Mouse (Mus musculus) heart, embryonic 12.5 days (tissue): Measurements from ENCODE around the gene Msrb3. TPM values are rescaled to one million over a fixed set of nuclear protein-coding genes. Genes with fewer than 3 reads are reported as not detected.
"Not testable (repeated sequence)": the region's sequence is repeated elsewhere in the genome, so short reads cannot be mapped to it uniquely, and the experiment has no call there.

ENCODE experiments used
- ATAC-seq: fragments of 200-750 bp; cut with Nextera tagmentation; 2 replicates; pipeline ENCODE4 v1.8.0; 2017; ENCODE audit warnings: moderate TSS enrichment, moderate library complexity; ENCODE audit not compliant: insufficient number of reproducible peaks, low FRiP score
- H3K27ac ChIP-seq: fragments of 300-500 bp; sonication (generic); 2 replicates; pipeline ENCODE4 v1.5.1; 2016; ENCODE audit warnings: mild to moderate bottlenecking, moderate library complexity; ENCODE audit not compliant: poor library complexity, severe bottlenecking
- H3K27me3 ChIP-seq: fragments of 300-500 bp; sonication (generic); replicated peaks from 2 replicates; pipeline ENCODE4 v1.6.1; 2016; ENCODE audit warnings: mild to moderate bottlenecking, moderate library complexity
- H3K36me3 ChIP-seq: fragments of 300-500 bp; sonication (generic); 2 replicates; pipeline ENCODE4 v1.6.1; 2016; ENCODE audit warnings: mild to moderate bottlenecking, moderate library complexity
- H3K4me1 ChIP-seq: fragments of 300-500 bp; sonication (generic); replicated peaks from 2 replicates; pipeline ENCODE4 v1.6.1; 2016; ENCODE audit warnings: mild to moderate bottlenecking
- H3K4me2 ChIP-seq: fragments of 300-500 bp; sonication (generic); 2 replicates; pipeline ENCODE4 v1.6.1; 2016; ENCODE audit warnings: mild to moderate bottlenecking, moderate library complexity
- H3K4me3 ChIP-seq: fragments of 300-500 bp; sonication (generic); 2 replicates; pipeline ENCODE4 v1.5.1; 2016; ENCODE audit warnings: mild to moderate bottlenecking
- H3K9ac ChIP-seq: fragments of 300-500 bp; sonication (generic); 2 replicates; pipeline ENCODE4 v1.6.1; 2016; ENCODE audit warnings: mild to moderate bottlenecking, moderate library complexity
- H3K9me3 ChIP-seq: fragments of 300-500 bp; sonication (generic); replicated peaks from 2 replicates; pipeline ENCODE4 v1.6.1; 2016; ENCODE audit warnings: mild to moderate bottlenecking, moderate library complexity
- WGBS: fragments of 180-500 bp; shearing (Covaris S2); methylation state at CpG from one replicate; pipeline ENCODE4 v1.1.7; 2016; 5-methylcytosine and 5-hydroxymethylcytosine counted together
- polyA plus RNA-seq: library from polyadenylated mRNA; unstranded; fragments of >200 nt; fragmentation: Nextera tagmentation; extraction: Ambion mirVana; gene quantifications from 2 replicates; pipeline ENCODE4 v1.2.1, GENCODE M21; 2016

The Msrb3 gene
- polyA plus RNA-seq, 1 experiment from 2014 or later: 24.1 TPM

DNA sequence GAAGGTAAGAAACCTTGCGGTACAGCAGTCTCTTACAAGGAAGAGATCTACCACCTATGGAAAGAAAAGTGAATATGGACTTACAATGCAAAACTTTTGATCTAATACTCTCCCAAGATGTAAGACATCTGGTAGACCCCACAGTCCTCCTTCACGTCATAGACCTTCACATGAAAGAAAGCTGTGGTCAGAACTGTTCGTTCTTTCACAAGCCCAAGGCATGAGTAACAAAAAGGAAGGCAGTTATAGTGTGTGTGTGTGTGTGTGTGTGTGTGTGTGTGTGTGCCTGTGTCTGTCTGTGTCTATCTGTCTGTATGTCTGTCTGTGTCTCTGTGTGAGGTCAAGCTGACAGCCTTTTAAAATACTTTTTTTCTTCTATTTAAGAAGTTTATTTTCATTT is 131.5 kb downstream of the Msrb3 start:
- no peak overlapping the region for H3K4me3 ChIP-seq
- H3K36me3 ChIP-seq: no peaks in the 10 kb centered on the region
- ATAC-seq: no peak
- 92% methylated on average over 3 of the region's 3 CpGs for WGBS
- H3K27ac ChIP-seq: no peak overlapping the region
- H3K9ac ChIP-seq: no peak overlapping the region
- no peak overlapping the region for H3K4me2 ChIP-seq
- H3K4me1 ChIP-seq: peaks cover 21% of the 10 kb centered on the region
- no peaks in the 10 kb centered on the region for H3K27me3 ChIP-seq
- 0 out of 2 replicates have a peak, but pooled peaks cover 5% of the 10 kb centered on the region for H3K9me3 ChIP-seq

DNA sequence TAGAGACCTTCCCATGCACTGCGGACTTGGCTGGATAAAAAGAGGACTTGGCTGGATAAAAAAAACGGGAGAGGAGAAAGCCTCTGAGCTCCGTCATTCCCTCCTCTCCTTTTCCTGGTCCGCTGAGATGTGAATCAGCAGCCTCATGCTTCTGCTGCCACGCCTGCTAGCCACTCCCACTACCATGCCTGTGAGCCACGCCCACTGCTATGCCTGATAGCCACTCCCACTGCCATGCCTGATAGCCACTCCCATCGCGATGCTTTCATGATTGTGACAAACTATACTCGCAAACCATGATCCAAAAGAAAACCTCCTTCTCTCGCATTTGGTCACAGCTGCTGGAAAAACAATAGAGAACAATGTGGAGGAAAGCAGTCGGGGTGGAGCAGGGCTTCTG is 133.5 kb downstream of the Msrb3 start:
- peaks cover 34% of the 10 kb centered on the region for H3K4me1 ChIP-seq
- H3K9ac ChIP-seq: no peak overlapping the region
- no peak for ATAC-seq
- H3K27ac ChIP-seq: peak overlapping the region; percentile 18; the same call in 1 of the 2 replicates
- no peak overlapping the region for H3K4me3 ChIP-seq
- 0 out of 2 replicates have a peak, but pooled peaks cover 5% of the 10 kb centered on the region for H3K9me3 ChIP-seq
- H3K4me2 ChIP-seq: no peak overlapping the region
- WGBS: 81% methylated on average over 11 of the region's 11 CpGs
- no peaks in the 10 kb centered on the region for H3K36me3 ChIP-seq
- no peaks in the 10 kb centered on the region for H3K27me3 ChIP-seq

DNA sequence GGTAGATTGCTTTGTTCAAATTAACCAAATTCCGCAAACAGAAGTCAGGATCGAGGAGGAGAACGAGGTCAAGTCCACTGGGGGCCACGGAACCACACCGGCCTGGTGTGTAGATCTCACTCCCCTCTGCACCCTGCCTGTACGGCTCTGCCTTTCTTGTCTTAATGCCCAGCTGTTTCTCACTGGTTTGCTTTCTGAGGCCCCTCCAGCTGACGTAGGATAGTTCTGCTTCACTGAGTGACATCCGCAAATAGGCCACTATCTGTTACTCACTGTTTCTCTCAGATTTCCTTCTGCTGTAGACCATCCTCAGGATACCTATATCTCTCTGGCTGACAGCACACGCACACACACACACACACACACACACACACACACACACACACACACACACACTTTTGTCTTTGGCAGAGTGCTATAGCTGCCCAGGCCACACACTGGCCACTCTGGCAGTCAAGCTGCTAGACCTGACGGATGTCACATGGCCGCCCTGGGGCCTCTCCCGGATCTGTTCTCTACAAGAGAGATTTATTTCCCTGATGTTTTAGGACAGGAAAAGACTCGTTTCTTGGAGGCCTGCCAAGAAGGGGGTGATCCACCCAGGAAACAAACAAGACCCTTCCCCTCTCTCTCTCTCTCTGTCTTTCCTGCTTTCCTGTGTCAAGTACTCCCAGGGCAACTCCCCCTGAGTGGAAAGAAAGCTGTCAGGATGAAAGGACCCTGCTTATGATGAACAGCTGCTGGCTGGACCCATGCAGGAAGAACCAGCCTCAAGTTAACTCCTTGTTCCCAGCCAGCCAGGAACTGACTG is 135.0 kb downstream of the Msrb3 start:
- peak; percentile 77 for ATAC-seq
- Histone ChIP-seq H3K4me3 (no peak overlapping the region), H3K9ac (0 out of 2 replicates have a peak overlapping the region, but pooled peaks have one; percentile 6), H3K9me3 (0 out of 2 replicates have a peak, but pooled peaks cover 5% of the 10 kb centered on the region), H3K4me1 (peaks cover 34% of the 10 kb centered on the region), H3K36me3 (no peaks in the 10 kb centered on the region), H3K27ac (peak overlapping the region; percentile 84), H3K4me2 (peak overlapping the region; percentile 26; the same call in 1 of the 2 replicates), H3K27me3 (no peaks in the 10 kb centered on the region)
- WGBS: 33% methylated on average over 13 of the region's 13 CpGs

DNA sequence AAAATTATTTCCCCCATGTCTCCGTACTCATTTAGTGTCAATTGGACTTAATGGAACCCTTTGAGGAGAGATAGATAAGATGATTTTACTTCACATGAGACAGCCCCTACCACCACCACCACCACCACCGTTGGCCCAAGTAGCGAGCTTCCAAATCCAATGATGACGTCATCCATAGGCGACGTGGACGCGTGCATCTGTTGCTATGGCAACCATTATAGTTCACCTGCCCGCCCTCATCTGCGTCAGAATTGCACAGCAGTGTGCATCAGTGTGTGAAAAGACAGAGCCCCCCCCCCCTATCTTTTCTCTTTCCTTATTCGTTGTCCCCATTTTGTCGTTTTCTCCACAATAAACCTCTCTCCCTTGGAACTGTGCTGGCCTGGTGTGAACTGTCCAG is 135.9 kb downstream of the Msrb3 start:
- 90% methylated on average over 12 of the region's 12 CpGs for WGBS
- H3K9me3 ChIP-seq: 0 out of 2 replicates have a peak, but pooled peaks cover 5% of the 10 kb centered on the region
- peaks cover 34% of the 10 kb centered on the region for H3K4me1 ChIP-seq
- H3K27me3 ChIP-seq: no peaks in the 10 kb centered on the region
- H3K36me3 ChIP-seq: no peaks in the 10 kb centered on the region
- H3K9ac ChIP-seq: no peak overlapping the region
- no peak overlapping the region for H3K4me2 ChIP-seq
- no peak for ATAC-seq
- peak overlapping the region; percentile 84 for H3K27ac ChIP-seq
- no peak overlapping the region for H3K4me3 ChIP-seq

DNA sequence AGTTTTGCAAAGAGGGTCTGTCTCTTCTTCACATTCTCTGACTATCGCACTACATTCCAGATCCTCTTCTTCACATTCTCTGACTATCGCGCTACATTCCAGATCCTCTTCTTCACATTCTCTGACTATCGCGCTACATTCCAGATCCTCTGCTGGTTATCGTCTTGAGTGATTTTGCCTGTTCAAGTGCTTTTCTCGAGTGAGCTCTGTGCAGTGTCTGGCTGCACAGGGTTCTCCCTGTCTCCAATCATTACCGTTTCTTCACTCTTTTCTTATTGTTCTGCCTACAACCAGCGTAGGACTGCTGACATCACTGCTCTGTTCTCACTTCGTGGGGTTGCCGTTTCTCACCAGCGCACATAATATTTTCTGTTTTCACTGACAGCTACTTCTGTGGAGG is 138.2 kb downstream of the Msrb3 start:
- Histone ChIP-seq H3K9me3 (0 out of 2 replicates have a peak, but pooled peaks cover under 1% of the 10 kb centered on the region), H3K4me2 (peak overlapping the region; percentile 55), H3K4me1 (peaks cover 34% of the 10 kb centered on the region), H3K4me3 (no peak overlapping the region; the same call in 1 of the 2 replicates), H3K36me3 (no peaks in the 10 kb centered on the region), H3K27ac (peak overlapping the region; percentile 5; the same call in 1 of the 2 replicates), H3K27me3 (no peaks in the 10 kb centered on the region), H3K9ac (no peak overlapping the region)
- no peak; the same call in 1 of the 2 replicates for ATAC-seq
- WGBS: 43% methylated on average over 12 of the region's 12 CpGs

DNA sequence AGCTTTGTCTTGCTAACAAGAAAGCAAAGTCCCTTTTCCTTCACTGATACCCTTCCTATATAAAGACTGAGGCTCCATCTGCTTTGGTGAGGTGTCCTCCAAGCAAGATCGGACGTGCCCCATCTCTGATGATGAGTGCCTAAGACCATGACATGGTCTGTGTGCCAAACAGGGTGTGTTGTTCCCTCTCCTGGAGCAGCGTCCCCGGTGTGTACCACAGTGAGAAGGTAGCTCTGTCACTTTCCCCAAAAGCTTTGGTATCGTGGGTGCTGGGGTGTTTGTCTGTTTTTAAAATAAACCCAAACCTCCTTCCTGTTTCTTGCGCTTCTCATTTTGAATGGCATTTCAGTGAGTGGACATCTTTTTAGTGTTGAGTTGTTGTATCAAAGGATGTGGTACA is 139.0 kb downstream of the Msrb3 start:
- H3K4me2 ChIP-seq: no peak overlapping the region
- H3K27me3 ChIP-seq: no peaks in the 10 kb centered on the region
- H3K4me1 ChIP-seq: peaks cover 33% of the 10 kb centered on the region
- no peaks in the 10 kb centered on the region for H3K9me3 ChIP-seq
- no peak overlapping the region for H3K9ac ChIP-seq
- H3K27ac ChIP-seq: no peak overlapping the region; the same call in 1 of the 2 replicates
- no peak overlapping the region for H3K4me3 ChIP-seq
- 89% methylated on average over 6 of the region's 6 CpGs for WGBS
- H3K36me3 ChIP-seq: no peaks in the 10 kb centered on the region
- no peak for ATAC-seq

DNA sequence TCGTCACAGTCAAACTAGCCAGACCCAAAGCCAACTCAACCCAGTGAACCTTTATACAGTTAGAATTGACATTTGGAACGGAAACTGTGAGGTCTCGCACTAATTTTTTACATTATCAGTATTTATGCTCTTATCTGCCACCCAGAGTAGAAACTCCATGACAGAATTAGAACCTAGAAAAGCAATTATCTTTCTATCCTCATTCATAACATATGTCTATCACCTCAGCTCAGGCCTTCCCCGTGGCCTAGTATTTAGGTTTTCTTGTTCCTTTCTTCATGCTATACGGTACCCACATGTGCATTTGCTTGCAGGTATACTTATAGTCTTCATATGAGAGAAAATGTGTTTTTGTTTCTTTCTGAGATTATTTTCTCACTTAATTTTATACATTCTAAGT is 146.4 kb downstream of the Msrb3 start:
- H3K4me1 ChIP-seq: peaks cover 16% of the 10 kb centered on the region
- H3K4me2 ChIP-seq: no peak overlapping the region
- no peaks in the 10 kb centered on the region for H3K27me3 ChIP-seq
- no peaks in the 10 kb centered on the region for H3K36me3 ChIP-seq
- no peaks in the 10 kb centered on the region; the same call in 1 of the 2 replicates for H3K9me3 ChIP-seq
- H3K27ac ChIP-seq: no peak overlapping the region
- H3K9ac ChIP-seq: no peak overlapping the region
- no peak overlapping the region for H3K4me3 ChIP-seq
- 61% methylated on average over 5 of the region's 5 CpGs for WGBS
- no peak for ATAC-seq

DNA sequence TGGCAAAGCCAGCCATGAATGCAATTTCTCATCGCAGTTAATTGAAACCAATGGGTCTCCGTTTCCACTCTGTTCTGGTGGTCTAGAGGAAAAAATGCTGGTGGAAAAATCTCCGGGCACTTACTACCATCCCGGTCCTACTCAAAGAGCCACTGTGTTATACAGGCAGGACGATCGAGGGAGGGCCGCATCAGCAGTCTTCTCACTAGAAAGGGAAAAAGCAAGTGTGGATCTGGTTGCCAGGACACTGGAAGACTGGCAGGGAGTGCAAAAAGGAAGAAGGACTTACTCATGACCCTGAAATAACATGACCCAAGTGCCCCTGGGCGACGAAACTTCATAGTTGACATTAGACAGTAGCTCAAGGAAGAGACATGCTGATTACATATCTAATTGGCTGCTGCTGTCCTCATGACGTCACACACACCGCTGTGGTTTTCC is 147.1 kb downstream of the Msrb3 start:
- ATAC-seq: peak; percentile 86
- peak overlapping the region; percentile 40 for H3K4me2 ChIP-seq
- no peaks in the 10 kb centered on the region; the same call in 1 of the 2 replicates for H3K9me3 ChIP-seq
- H3K4me1 ChIP-seq: peaks cover 16% of the 10 kb centered on the region
- H3K27ac ChIP-seq: peak overlapping the region; percentile 92
- H3K9ac ChIP-seq: no peak overlapping the region
- H3K4me3 ChIP-seq: no peak overlapping the region
- H3K36me3 ChIP-seq: no peaks in the 10 kb centered on the region
- H3K27me3 ChIP-seq: no peaks in the 10 kb centered on the region
- 28% methylated on average over 11 of the region's 11 CpGs for WGBS

DNA sequence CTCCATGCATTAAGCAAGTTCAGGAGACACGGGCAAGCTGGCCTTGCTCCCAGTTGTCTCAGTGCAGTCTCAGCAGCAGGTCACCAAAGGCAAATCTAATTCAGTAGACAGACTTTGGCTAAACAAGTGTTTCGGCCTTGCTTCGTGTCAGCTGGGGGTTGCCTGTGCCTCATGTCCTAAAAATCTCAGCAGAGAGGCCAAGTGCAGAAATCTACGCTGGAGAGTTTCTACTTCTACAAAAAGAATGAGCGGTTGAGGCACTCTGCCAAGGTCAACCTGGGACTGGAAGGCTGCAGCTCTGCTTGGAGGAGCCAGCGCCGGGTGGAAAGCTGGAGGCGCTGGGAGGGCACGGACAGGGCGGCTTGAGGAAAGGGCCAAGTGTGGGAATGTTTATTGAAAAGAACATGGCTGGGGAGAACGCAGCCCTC is 147.6 kb downstream of the Msrb3 start:
- ATAC-seq: peak; percentile 88
- 17% methylated on average over 11 of the region's 11 CpGs for WGBS

DNA sequence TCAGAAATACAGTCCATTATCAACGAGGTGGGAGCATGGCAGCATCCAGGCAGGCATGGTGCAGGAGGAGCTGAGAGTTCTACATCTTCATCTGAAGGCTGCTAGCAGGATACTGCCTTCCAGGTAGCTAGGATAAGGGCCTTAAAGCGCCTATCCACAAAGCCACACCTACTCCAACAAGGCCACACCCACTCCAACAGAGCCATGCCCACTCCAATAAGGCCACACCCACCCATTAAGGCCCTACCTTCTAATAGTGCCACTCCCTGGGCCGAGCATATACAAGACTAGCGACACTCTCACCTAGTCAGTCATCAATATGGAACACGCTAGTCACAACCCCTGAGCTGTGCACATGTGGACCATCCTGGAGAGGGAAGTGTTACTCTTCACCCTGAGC is 149.3 kb downstream of the Msrb3 start:
- WGBS: 92% methylated on average over 5 of the region's 5 CpGs
- H3K9me3 ChIP-seq, H3K36me3 ChIP-seq, H3K4me3 ChIP-seq, H3K4me2 ChIP-seq, H3K9ac ChIP-seq, ATAC-seq, H3K27me3 ChIP-seq, H3K27ac ChIP-seq: not testable (repeated sequence)
- peaks cover 30% of the 10 kb centered on the region for H3K4me1 ChIP-seq

More for the DNA sequence above, 147.6 kb downstream of the Msrb3 start:
- Histone ChIP-seq H3K4me2 (peak overlapping the region; percentile 40), H3K4me1 (peaks cover 16% of the 10 kb centered on the region), H3K27ac (peak overlapping the region; percentile 92), H3K27me3 (no peaks in the 10 kb centered on the region), H3K36me3 (no peaks in the 10 kb centered on the region), H3K9me3 (no peaks in the 10 kb centered on the region; the same call in 1 of the 2 replicates), H3K4me3 (no peak overlapping the region), H3K9ac (no peak overlapping the region)

DNA sequence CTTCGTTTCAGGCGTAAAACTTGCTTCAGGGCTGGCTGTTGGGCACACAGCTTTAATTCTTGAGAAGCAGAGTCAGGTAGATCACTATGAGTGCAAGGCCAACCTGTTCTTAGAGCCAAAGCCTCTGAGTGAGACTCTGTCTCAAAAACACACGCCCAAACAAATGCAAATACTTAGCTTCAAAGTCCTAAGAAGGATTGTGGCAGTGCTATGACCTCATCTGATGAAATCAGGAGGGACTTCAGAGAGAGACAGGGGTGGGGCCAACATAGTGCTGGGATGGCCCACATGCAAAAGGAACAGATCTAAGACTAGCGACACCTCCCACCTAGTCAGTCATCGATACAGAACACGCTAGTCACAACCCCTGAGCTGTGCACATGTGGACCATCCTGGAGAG is 150.7 kb downstream of the Msrb3 start:
- 80% methylated on average over 6 of the region's 6 CpGs for WGBS
- no peaks in the 10 kb centered on the region for H3K9me3 ChIP-seq
- no peak overlapping the region for H3K27ac ChIP-seq
- H3K9ac ChIP-seq: no peak overlapping the region
- H3K4me3 ChIP-seq: no peak overlapping the region
- peaks cover 35% of the 10 kb centered on the region for H3K4me1 ChIP-seq
- ATAC-seq: no peak
- H3K27me3 ChIP-seq: no peaks in the 10 kb centered on the region
- H3K4me2 ChIP-seq: no peak overlapping the region
- no peaks in the 10 kb centered on the region for H3K36me3 ChIP-seq
